Mouse (Mus musculus) lung, postnatal 0 days (tissue): ENCODE results near the gene Pam16. TPM values are rescaled to one million over a fixed set of nuclear protein-coding genes. Genes with fewer than 3 reads are reported as not detected.
A peak's percentile ranks its signal among the peaks of the same experiment; 100 is the strongest.

Experiments used
- ATAC-seq: fragments of 200-750 bp; cut with Nextera tagmentation; 2 replicates; pipeline ENCODE4 v1.8.0; 2017; ENCODE audit warnings: moderate library complexity
- DNase-seq: peaks from one replicate; pipeline ENCODE4 v3.0.0-alpha.2; 2016; ENCODE audit warnings: low spot score
- H3K27ac ChIP-seq: fragments of 300-500 bp; sonication (generic); 2 replicates; pipeline ENCODE4 v1.5.1; 2014; ENCODE audit warnings: antibody characterized with exemption, mild to moderate bottlenecking, low read length, mixed read lengths
- H3K27me3 ChIP-seq: fragments of 300-500 bp; sonication (generic); replicated peaks from 2 replicates; pipeline ENCODE4 v1.6.1; 2014; ENCODE audit warnings: low read length, mixed read lengths; ENCODE audit not compliant: insufficient read depth
- H3K36me3 ChIP-seq: fragments of 300-500 bp; sonication (generic); 2 replicates; pipeline ENCODE4 v1.6.1; 2014; ENCODE audit warnings: low read length, mixed read lengths; ENCODE audit not compliant: insufficient read depth
- H3K4me1 ChIP-seq: fragments of 300-500 bp; sonication (generic); 2 replicates; pipeline ENCODE4 v1.6.1; 2014; ENCODE audit warnings: antibody characterized with exemption, low read depth, low read length, mixed read lengths; ENCODE audit not compliant: insufficient read depth
- H3K4me2 ChIP-seq: fragments of 300-500 bp; sonication (generic); replicated peaks from 2 replicates; pipeline ENCODE4 v1.6.1; 2014; ENCODE audit warnings: low read depth, mild to moderate bottlenecking, low read length, moderate library complexity, mixed read lengths
- H3K4me3 ChIP-seq: fragments of 300-500 bp; sonication (generic); 2 replicates; pipeline ENCODE4 v1.5.1; 2014; ENCODE audit warnings: low read depth, low read length
- H3K9ac ChIP-seq: fragments of 300-500 bp; sonication (generic); replicated peaks from 2 replicates; pipeline ENCODE4 v1.6.1; 2014; ENCODE audit warnings: low read depth, mild to moderate bottlenecking
- H3K9me3 ChIP-seq: fragments of 300-500 bp; sonication (generic); 2 replicates; pipeline ENCODE4 v1.6.1; 2016; ENCODE audit warnings: low read length, mixed read lengths
- CTCF ChIP-seq: IDR thresholded peaks from 2 replicates; pipeline ENCODE4 v1.5.1; 2016; ENCODE audit warnings: antibody characterized with exemption, mild to moderate bottlenecking
- EP300 ChIP-seq: IDR thresholded peaks from 2 replicates; pipeline ENCODE4 v1.6.1; 2016; ENCODE audit warnings: antibody characterized with exemption, mild to moderate bottlenecking, control low read depth
- WGBS: fragments of 180-500 bp; shearing (Covaris S2); extraction: QIAGEN DNeasy Blood & Tissue Kit; methylation state at CpG from one replicate; pipeline ENCODE4 v1.1.7; 2014; 5-methylcytosine and 5-hydroxymethylcytosine counted together
- polyA plus RNA-seq: library from polyadenylated mRNA; unstranded; fragments of >200 nt; fragmentation: Nextera tagmentation; extraction: Ambion mirVana; gene quantifications from 2 replicates; pipeline ENCODE4 v1.2.1, GENCODE M21; 2015

Pam16 gene
- polyA plus RNA-seq, 1 experiment from 2014 or later, result 78.4 TPM

DNA sequence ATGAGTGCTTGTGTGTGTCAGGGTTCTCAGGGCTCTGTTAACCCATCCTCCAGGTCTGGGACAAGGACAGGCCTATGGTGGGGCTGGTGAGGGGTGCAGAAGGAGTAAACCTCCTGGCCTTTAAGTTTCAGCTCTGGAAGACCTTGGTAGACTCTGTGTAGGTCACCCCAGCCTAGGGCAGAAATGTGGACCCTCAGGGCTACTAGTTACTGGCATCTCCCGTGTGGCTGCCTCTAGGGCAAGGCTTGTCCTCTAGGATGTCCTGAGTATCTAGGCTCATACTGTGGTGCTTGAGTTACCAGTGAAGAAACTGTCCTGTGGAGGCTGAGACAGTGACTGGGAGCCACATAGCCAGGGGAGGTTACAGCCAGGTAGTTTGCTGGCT lies 21.3 kb downstream of the Pam16 start:
- no peaks in the 10 kb centered on the region for H3K36me3 ChIP-seq
- ATAC-seq (no peak), DNase-seq (no peak)
- no peaks in the 10 kb centered on the region for H3K9me3 ChIP-seq
- H3K4me1 ChIP-seq, result peaks cover 34% of the 10 kb centered on the region; the same call in 1 of the 2 replicates
- H3K4me2 ChIP-seq, result no peak overlapping the region
- no peak overlapping the region for H3K4me3 ChIP-seq
- no peak for TF ChIP-seq CTCF
- TF ChIP-seq EP300, result no peak
- H3K27me3 ChIP-seq, result no peaks in the 10 kb centered on the region
- 50% methylated on average over 1 of the region's 1 CpGs for WGBS
- H3K9ac ChIP-seq, result no peak overlapping the region
- peak overlapping the region; percentile 51; the same call in 1 of the 2 replicates for H3K27ac ChIP-seq

DNA sequence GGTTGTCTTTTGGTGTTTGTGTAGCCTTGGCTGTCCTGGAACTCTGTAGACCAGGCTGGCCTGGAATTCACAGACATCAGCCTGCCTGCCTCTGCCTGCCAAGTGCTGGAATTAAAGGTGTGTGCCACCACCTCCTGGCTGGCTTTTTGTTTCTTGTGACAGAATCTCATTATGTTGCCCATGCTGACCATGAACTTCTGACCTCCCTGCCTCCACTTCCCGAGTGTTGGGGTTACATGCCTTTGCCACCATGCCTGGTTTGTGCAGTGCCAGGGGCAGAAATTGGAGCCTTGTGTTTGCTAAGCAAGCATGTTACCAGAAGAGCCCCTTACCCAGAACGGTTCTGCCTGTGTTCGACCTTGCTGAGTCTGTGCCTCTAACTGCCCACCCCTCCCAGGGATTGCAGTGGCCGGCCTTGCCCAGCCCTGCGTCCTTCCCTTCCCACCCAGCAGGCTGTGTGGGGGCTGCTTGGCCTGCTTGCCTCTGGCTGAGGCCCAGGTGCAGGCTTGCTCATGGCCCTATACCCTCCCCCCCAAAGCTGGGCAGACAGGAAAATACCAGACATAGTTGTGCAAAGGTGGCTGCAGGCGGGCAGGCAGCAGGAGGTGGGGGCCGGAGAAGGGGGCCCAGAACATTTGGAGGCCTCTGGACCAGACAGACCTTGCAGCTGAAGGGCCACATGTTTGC lies 21.9 kb downstream of the Pam16 start:
- DNase-seq, result peak; percentile 43
- TF ChIP-seq EP300 (no peak), CTCF (no peak)
- 26% methylated on average over 7 of the region's 7 CpGs for WGBS
- peak; percentile 11; the same call in 1 of the 2 replicates for ATAC-seq
- Histone ChIP-seq H3K4me1 (peaks cover 36% of the 10 kb centered on the region; the same call in 1 of the 2 replicates), H3K9me3 (no peaks in the 10 kb centered on the region), H3K27me3 (no peaks in the 10 kb centered on the region), H3K9ac (no peak overlapping the region), H3K27ac (peak overlapping the region; percentile 51; the same call in 1 of the 2 replicates), H3K4me2 (no peak overlapping the region), H3K36me3 (no peaks in the 10 kb centered on the region), H3K4me3 (no peak overlapping the region)

DNA sequence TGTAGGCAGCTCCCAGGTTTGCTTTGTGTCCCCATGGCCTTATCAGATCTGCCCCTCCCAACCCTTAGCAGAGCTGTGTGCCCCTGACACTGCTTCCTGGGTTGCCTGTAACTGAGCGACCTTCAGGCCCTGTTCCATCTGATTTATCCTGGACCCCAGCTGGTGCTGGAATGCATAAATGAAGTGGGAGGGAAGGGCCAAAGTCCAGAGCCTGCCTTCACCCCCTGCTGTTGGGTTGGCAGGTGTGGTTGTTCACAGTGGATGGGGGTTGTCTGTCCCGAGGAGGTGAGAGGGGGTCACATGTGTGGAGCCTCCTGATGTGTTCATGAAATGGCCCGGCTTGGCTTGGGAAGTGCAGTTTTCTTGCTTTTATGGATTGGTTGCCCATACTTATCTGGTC lies 22.6 kb downstream of the Pam16 start:
- no peaks in the 10 kb centered on the region for H3K27me3 ChIP-seq
- no peaks in the 10 kb centered on the region for H3K9me3 ChIP-seq
- WGBS, result 32% methylated on average over 3 of the region's 3 CpGs
- TF ChIP-seq CTCF (no peak), EP300 (no peak)
- no peaks in the 10 kb centered on the region for H3K36me3 ChIP-seq
- H3K4me1 ChIP-seq, result peaks cover 36% of the 10 kb centered on the region; the same call in 1 of the 2 replicates
- no peak overlapping the region for H3K4me2 ChIP-seq
- no peak overlapping the region for H3K27ac ChIP-seq
- no peak overlapping the region for H3K9ac ChIP-seq
- H3K4me3 ChIP-seq, result no peak overlapping the region
- ATAC-seq (no peak), DNase-seq (no peak)

DNA sequence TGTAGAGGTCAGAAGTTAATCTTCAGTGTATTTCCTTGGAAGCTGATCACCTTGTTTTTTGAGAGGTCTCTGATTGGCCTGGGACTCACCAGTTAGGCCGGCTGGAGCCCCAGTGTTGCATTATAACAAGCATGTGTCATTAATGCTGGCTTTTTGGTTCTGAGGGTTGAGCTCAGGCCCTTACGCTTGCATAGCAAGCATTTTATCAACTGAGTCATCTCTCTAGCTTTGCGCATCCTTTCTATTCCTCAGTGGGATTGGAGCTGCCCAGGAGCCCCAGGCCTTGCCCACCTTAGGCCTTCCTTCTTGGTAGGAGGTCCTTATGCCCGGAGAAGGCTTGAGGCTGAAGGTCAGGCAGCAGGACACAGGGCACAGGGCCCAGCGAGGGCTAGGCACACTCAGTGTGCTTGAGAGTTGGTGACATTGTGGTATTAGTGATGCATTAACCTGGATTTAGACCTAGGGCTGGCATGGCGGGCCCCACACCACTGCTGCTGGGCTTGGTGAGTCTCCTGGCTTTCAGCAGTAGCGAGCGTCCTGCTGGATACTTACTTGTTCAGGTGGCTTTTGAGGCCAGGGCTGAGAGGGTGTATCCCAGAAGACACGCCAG lies 24.0 kb downstream of the Pam16 start:
- H3K27me3 ChIP-seq, result no peaks in the 10 kb centered on the region
- no peaks in the 10 kb centered on the region for H3K36me3 ChIP-seq
- H3K27ac ChIP-seq, result no peak overlapping the region
- no peak overlapping the region for H3K9ac ChIP-seq
- no peak overlapping the region for H3K4me3 ChIP-seq
- ATAC-seq, result no peak
- DNase-seq, result no peak
- peaks cover 40% of the 10 kb centered on the region for H3K4me1 ChIP-seq
- no peak overlapping the region for H3K4me2 ChIP-seq
- no peaks in the 10 kb centered on the region for H3K9me3 ChIP-seq
- 63% methylated on average over 9 of the region's 9 CpGs for WGBS
- no peak for TF ChIP-seq CTCF
- TF ChIP-seq EP300, result no peak

DNA sequence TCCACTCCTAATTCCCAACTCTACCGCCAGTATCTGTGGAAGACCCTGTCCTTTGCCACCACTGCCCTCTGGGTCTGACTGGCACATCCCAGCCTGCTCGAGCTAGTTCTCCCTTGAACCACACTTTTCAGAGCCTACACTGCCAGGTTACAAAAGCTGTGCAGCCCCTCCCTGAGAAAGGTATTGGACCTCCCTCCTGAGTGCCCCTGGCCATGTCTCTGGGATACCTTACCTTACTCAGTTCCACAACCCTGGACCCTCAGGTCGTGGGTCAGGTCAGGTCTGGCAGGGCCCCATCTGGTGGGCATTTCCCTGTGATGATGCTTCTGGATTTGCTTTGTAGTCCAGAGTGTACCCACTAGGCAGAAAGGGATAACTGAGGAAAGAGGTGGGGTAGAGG lies 25.2 kb downstream of the Pam16 start:
- 84% methylated on average over 3 of the region's 3 CpGs for WGBS
- ATAC-seq, result no peak
- Histone ChIP-seq H3K4me2 (no peak overlapping the region), H3K4me1 (peaks cover 39% of the 10 kb centered on the region), H3K27me3 (no peaks in the 10 kb centered on the region), H3K27ac (no peak overlapping the region), H3K9me3 (no peaks in the 10 kb centered on the region), H3K4me3 (no peak overlapping the region), H3K9ac (no peak overlapping the region), H3K36me3 (no peaks in the 10 kb centered on the region)
- no peak for DNase-seq
- no peak for TF ChIP-seq CTCF
- TF ChIP-seq EP300, result no peak

DNA sequence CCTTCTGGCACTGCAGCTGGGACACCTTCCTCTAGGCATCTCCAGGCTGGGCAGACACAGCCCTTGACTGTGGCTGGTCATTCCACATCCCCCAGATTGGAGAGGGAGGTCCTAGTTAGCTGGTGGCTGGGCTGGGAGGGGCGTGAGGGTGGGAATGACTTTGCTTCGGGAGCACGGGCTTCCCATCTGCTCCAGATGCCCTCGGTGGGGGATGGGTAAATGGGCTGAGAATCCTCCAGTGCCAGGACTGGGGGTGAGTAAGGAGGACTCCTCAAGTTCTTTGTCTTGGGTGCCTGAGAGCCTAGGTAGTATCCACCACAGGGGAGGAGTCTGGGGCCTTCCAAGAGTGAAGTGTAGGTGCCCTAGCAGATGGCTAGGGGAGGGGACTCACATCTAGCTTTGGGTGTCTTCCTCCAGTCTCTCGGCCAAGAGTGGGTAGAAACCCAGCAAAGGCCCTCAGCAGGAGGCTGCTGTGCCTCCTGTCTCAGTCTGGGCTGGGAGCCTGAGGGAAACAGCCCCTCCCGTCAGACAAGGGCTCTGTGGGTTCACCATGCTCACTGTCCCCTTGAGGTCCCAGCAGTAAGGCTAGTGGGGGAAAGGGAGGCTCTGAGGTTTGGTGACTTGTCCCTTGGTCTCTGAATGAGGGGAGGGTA lies 25.8 kb downstream of the Pam16 start:
- Histone ChIP-seq H3K9me3 (no peaks in the 10 kb centered on the region), H3K36me3 (no peaks in the 10 kb centered on the region), H3K27me3 (no peaks in the 10 kb centered on the region), H3K9ac (no peak overlapping the region), H3K4me1 (peaks cover 35% of the 10 kb centered on the region), H3K4me2 (no peak overlapping the region), H3K27ac (no peak overlapping the region), H3K4me3 (no peak overlapping the region)
- DNase-seq, result no peak
- no peak for TF ChIP-seq EP300
- TF ChIP-seq CTCF, result no peak
- ATAC-seq, result no peak
- WGBS, result 34% methylated on average over 6 of the region's 6 CpGs
